Mouse (Mus musculus) gastrocnemius, postnatal 4 days (tissue): ENCODE data around the gene Gm14214. TPM values are rescaled to one million over a fixed set of nuclear protein-coding genes. Genes with fewer than 3 reads are reported as not detected.

Experiments used
- DNase-seq, 2 experiments: peaks; one replicate each; pipeline ENCODE4 v3.0.0; 2021 to 2022; ENCODE audit warnings: low spot score in 2 of 2, mixed read lengths in 2 of 2
- long read RNA-seq, 2 experiments: library from polyadenylated mRNA; stranded (forward); transcript quantifications; one replicate each; pipeline ENCODE4 v2.0.0; 2021
- total RNA-seq, 2 experiments: library from RNA; stranded (reverse); gene quantifications; 2 replicates each; pipeline ENCODE4 v1.2.3; 2021

Gene Gm14214
- not detected for total RNA-seq
- long read RNA-seq, experiment 1, result 0 reads
- long read RNA-seq, experiment 2, result 0 reads

DNA sequence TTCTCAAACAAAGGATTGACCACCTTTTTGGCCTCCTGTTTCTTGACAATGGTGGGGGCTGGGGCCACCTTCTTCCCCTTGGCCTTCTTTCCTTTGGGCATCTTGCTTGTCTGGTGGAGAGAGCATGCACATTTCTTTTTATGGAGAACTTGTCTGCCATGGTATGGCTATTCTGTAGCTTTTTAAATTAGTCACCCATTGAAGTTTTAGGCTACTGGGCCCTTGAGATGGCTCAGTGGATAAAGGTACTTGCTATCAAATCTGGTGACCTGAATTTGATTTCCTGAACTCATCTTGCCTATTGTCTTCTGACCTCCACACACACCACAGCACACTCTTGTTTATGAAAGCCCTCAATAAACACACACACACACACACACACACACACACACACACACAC, at the start of gene Gm14214:
TSS of gene Gm14214 (minus strand) at position 101 of the 400 bp plus-strand sequence.
- no peak for DNase-seq

DNA sequence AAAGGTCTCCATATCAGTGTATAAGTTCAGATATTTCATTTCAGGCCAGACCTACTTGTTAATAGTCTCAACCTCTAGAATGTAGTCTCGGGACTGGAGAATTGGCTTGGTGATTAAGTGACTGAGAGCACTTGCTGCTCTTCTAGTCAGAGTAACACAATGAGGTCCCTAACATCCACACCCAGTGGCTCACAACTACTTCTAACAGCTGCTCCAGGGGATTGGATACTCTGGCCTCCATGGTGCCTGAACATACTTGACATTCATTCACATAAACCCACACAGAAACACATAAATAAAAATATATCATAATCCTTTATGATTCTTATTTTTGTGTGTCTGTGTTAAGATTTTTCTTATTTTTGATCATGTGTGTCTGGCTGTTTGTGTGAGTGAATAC, 48.8 kb upstream of the Gm14214 start:
- DNase-seq, result no peak

- peak in 1 of 2 experiments; percentile 45 for DNase-seq
These were observed 48.0 kb upstream of the Gm14214 start for GRCm38 (mm10) chr2:154817788-154818187.

DNA sequence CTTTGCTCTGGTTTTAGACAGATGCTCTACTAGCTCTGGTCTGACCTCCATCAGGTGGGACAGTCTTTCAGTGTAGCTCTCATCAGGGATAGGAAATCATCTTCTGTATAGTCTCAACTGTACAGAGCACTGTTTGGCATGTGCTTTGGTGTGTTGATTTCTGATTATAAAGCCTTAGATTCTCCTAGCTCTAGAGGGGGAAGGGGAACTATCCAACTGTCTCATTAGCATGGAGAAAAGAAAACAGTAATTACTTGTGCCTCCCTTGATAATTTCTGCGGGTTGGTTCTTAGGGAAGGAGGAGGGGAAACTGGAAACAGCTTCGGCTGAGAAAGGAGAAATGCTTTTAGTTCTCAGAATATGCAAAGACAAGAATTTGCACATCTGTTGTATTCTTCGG, 47.3 kb upstream of the Gm14214 start:
- no peak for DNase-seq

- no peak for DNase-seq
These were observed 43.6 kb upstream of the Gm14214 start for GRCm38 (mm10) chr2:154813426-154813825.

DNA sequence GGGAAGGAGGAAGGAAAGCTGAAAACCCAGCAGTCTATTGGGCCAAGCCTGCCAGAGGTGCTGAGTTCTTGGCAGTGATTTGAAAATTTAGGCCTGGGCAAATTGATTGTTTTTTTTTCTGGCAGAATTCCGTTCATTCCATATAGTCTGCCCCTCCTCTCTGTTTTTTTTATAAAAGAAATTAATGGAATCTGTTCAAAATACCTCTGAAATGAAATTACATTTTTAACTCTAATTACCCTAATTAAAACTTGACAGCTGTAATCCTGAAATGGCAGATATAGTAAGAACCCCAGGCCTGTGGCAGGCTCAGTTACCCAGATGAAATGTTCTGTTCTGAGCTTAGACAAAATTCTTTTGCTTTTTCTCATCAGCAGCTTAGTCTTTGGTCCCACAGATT, 41.0 kb upstream of the Gm14214 start:
- DNase-seq, result no peak

- peak in 1 of 2 experiments; percentile 18 for DNase-seq
These were observed 39.4 kb upstream of the Gm14214 start for GRCm38 (mm10) chr2:154809107-154809762.

DNA sequence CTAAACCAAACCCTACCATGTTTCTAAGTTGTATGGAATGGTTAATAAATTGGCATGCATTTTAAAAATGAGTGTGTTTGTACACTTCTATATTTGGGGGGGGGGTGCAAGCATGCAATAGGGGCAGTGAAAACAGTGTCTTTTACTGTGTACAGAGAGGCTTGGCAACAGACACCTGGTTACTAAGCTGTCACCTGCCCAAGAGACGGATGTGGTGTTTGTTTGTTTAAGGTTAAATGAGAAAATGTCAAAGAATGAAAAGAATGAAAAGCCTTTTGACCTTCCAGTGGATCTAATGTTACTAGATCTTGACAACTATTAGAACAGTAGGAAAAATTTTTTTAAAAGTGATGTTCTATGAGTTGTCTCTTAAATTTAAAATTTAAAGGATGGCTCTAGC, 37.9 kb upstream of the Gm14214 start:
- DNase-seq, result no peak

DNA sequence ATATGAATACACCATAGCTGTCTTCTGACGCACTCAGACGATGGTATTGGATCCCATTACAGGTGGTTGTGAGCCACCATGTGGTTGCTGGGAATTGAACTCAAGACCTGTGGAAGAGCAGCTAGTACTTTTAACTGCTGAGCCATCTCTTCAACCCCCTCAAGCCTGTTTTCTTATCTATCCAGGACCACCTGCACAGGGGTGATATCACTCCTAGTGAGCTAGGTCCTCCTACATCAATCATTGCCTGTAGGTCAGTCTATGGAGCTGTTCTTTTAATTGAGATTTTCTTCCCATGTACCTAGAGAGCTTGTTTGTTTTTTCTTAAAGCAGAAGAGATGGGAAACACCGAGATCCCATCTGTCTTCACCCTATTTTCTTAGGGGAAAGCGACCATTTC, 34.0 kb upstream of the Gm14214 start:
- no peak for DNase-seq

- no peak for DNase-seq
These were observed 33.5 kb upstream of the Gm14214 start for GRCm38 (mm10) chr2:154803372-154803771.

- peak; percentile 70 to 84 for DNase-seq
These were observed 22.1 kb upstream of the Gm14214 start for GRCm38 (mm10) chr2:154791661-154792642.

GRCm38 (mm10) chr2:154790656-154791483, 21.0 kb upstream of the Gm14214 start, which contains the start of the genes Raly and a:
Gene Raly (plus strand): TSS chr2:154791096.
Gene a (plus strand): TSS chr2:154791402.
- DNase-seq, result peak; percentile 97 to 98

DNA sequence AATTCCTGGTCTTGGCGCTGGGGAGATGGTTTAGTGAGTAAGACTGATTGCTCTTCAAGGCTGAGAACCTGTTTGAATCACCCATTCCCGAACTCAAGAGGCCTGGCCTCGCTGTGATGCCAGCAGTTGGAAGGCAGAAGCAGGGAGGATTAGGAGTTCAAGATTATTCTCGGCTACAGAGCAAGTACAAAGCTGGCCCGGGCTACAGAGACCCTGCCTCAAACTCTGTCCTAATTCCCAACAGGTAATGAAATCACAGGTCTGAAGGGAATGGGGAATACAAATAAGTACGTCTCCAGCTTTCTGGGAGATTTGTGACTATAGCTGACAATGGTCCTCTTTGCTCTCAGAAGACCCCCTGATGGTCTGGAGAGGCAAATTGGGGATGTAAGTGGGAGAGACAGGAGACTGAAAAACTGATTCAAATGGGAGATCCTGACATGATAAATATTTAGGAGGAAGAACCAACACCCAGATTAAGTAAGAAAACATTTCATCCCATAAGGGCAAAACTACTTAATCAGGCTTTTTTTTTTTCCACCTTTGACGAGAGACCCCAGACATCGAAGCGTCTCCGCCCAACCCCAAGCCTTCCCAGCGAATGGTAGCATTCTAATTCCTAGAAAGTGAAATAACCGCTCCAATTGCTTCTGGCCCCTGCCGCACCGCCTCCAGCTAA, 20.3 kb upstream of the Gm14214 start:
- DNase-seq, result no peak

- DNase-seq, result no peak
These were observed 19.6 kb upstream of the Gm14214 start for GRCm38 (mm10) chr2:154789381-154789780.

- DNase-seq, result no peak
These were observed 16.9 kb upstream of the Gm14214 start for GRCm38 (mm10) chr2:154786776-154787175.

GRCm38 (mm10) chr2:154786187-154786586, 16.4 kb upstream of the Gm14214 start:
- no peak for DNase-seq

GRCm38 (mm10) chr2:154785284-154785683, 15.5 kb upstream of the Gm14214 start:
- DNase-seq, result no peak

- DNase-seq, result no peak
These were observed 13.2 kb upstream of the Gm14214 start for GRCm38 (mm10) chr2:154782856-154783650.

DNA sequence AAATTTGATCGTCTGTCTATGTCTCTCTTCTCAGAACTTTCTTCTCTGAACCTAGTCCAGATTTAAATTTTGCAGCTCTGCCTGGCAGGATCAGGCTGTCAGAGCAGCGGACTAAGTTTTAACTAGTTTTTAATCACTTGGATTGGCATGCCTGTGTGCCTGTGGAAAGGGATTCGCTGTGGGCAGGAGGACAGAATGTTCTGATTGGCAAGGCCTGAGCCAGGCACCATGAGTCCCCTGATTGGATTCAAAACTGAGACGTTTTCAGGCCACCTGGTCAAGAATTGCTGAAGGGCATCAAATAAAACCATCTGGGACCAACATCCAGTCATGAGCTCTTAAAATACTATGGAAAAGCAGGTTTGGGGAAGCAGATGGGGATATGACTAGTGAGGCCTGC, 12.5 kb upstream of the Gm14214 start:
- no peak for DNase-seq

DNA sequence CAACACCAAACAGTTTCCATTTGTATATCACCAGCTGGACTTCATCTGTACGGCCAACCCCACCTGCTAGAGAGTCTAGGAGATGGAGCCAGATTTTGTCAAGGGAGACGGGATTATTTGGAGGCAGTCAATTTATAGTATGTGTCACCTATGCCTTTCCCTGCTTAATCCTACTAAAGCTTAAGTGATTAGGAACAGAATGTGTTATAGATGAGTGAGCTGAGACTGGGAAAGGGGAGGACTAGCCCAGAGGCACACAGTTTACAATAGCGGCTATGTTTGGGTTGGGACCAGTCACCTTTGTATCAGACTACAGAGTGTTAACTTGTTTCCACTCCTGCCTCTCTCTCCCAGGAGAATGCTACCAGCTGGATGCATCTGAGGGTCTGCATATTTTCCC, 9.8 kb upstream of the Gm14214 start:
- no peak for DNase-seq
